Mouse (Mus musculus) heart, adult 2 months (tissue): ENCODE measurements around the gene Gm973. TPM values are rescaled to one million over a fixed set of nuclear protein-coding genes. Genes with fewer than 3 reads are reported as not detected.
A peak's percentile ranks its signal among the peaks of the same experiment; 100 is the strongest.

Experiments
- DNase-seq, 2 experiments: peaks; one replicate each; pipeline ENCODE4 v3.0.0; 2021
- H3K27ac ChIP-seq: fragments of 200-600 bp; 2 replicates; pipeline ENCODE4 v1.8.1; 2022
- H3K27me3 ChIP-seq: fragments of 200-500 bp; 2 replicates; pipeline ENCODE4 v1.6.1; 2012; ENCODE audit warnings: mild to moderate bottlenecking, low read length, inconsistent platforms, mixed read lengths; ENCODE audit not compliant: control insufficient read depth, insufficient read depth
- H3K36me3 ChIP-seq: fragments of 200-500 bp; 2 replicates; pipeline ENCODE4 v1.6.1; 2012; ENCODE audit warnings: low read length, inconsistent platforms; ENCODE audit not compliant: control insufficient read depth, insufficient read depth
- H3K4me1 ChIP-seq: fragments of 200-500 bp; 2 replicates; pipeline ENCODE4 v1.6.1; 2011; ENCODE audit warnings: low read length; ENCODE audit not compliant: control insufficient read depth, insufficient read depth
- H3K4me3 ChIP-seq: fragments of 200-600 bp; 2 replicates; pipeline ENCODE4 v1.8.1; 2022
- H3K79me2 ChIP-seq: fragments of 200-500 bp; replicated peaks from 2 replicates; pipeline ENCODE4 v1.6.1; 2012; ENCODE audit warnings: mild to moderate bottlenecking, inconsistent platforms, low read length, moderate library complexity, mixed read lengths; ENCODE audit not compliant: control insufficient read depth, insufficient read depth
- H3K9ac ChIP-seq: fragments of 200-500 bp; 2 replicates; pipeline ENCODE4 v1.6.1; 2012; ENCODE audit warnings: low read depth, mild to moderate bottlenecking, control low read depth, inconsistent platforms, low read length, mixed read lengths
- CTCF ChIP-seq: fragments of 200-600 bp; IDR thresholded peaks from 2 replicates; pipeline ENCODE4 v1.8.1; 2022; ENCODE audit warnings: antibody characterized with exemption, mild to moderate bottlenecking, moderate library complexity
- EP300 ChIP-seq: fragments of 200-500 bp; IDR thresholded peaks from 2 replicates; pipeline ENCODE4 v1.6.1; 2011; ENCODE audit warnings: low read depth, low read length, control low read depth; ENCODE audit not compliant: insufficient read depth
- POLR2A ChIP-seq: fragments of 200-500 bp; IDR thresholded peaks from 2 replicates; pipeline ENCODE4 v1.6.1; 2011; ENCODE audit warnings: mild to moderate bottlenecking, low read depth, low read length, control low read depth; ENCODE audit not compliant: insufficient read depth
- WGBS: fragments of 180-500 bp; shearing (Covaris S2); methylation state at CpG from one replicate; pipeline ENCODE4 v1.1.7; 2018; 5-methylcytosine and 5-hydroxymethylcytosine counted together
- intact Hi-C: fragments of 180-260 bp; cut with DNase I; formaldehyde crosslinking; loops from one replicate; pipeline ENCODE4 v1.15.1; 2025
- polyA plus RNA-seq: library from polyadenylated mRNA; depleted of rRNA; stranded (reverse); fragments of >200 nt; gene quantifications from 2 replicates; pipeline ENCODE4 v1.2.3, GENCODE M21; 2012
- total RNA-seq, 2 experiments: library from RNA; stranded (reverse); gene quantifications; 2 replicates each; pipeline ENCODE4 v1.2.3; 2021

Gm973 gene
- total and polyA plus RNA-seq, 3 experiments, result 0.30 to 0.45 TPM; not detected in 1

DNA sequence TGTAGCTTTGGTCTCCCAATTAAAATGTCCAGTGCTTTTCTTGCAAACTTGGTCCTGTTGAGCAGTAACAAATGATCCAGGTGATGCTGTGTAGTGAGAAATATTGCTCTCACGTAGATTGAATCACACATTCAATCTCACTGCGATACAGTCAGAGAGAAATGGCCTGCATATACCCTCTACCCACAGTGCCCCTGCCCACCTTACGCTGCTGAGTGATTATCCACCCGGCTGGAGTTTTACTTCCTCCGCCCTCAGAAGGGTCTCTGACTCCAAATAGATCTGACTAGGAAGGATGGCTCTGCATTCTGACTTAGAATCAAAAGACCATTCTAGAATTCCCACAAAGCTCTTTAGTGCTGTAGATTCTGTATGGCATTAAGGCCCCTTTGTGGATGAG lies 32.4 kb downstream of the Gm973 start:
- WGBS, result 93% methylated on average over 5 of the region's 5 CpGs
- Histone ChIP-seq H3K27ac (no peak overlapping the region), H3K9ac (no peak overlapping the region), H3K4me3 (no peak overlapping the region), H3K36me3 (no peaks in the 10 kb centered on the region), H3K27me3 (no peaks in the 10 kb centered on the region), H3K4me1 (no peaks in the 10 kb centered on the region), H3K79me2 (no peaks in the 10 kb centered on the region)
- intact Hi-C loops, result no loop called here
- no peak for TF ChIP-seq EP300
- TF ChIP-seq CTCF, result no peak
- TF ChIP-seq POLR2A, result no peak
- no peak for DNase-seq

DNA sequence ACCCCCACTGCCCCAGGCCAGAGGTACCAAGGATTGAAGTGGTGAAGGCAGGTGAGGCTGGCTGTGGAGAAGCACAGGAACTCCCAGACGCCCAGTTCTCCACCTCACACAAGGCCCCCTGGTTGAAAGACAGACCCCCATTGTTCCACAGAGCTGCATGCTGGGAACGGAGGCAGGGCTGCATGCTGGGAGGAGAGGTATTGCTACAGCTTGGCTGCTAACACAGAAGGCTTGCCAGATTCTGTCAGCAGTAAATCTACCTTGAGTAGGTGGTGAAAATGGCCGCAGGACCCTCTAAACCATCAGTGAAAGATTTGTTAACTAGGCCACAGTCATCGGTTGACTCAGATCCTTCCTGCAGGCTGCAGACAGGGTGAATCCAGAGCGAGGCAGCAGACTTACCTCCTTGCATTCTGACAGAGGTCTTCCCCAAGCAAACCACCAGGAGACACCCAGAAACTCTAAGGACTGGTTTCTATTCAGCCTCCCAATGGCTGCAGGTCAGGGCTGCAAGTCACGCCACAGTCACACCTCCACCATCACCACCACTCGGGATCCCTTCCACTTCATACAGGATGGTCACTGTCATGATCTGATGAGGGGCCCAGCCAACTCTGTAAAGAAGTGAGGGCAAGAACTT lies 33.1 kb downstream of the Gm973 start:
- no peaks in the 10 kb centered on the region for H3K4me1 ChIP-seq
- WGBS, result 73% methylated on average over 7 of the region's 7 CpGs

DNA sequence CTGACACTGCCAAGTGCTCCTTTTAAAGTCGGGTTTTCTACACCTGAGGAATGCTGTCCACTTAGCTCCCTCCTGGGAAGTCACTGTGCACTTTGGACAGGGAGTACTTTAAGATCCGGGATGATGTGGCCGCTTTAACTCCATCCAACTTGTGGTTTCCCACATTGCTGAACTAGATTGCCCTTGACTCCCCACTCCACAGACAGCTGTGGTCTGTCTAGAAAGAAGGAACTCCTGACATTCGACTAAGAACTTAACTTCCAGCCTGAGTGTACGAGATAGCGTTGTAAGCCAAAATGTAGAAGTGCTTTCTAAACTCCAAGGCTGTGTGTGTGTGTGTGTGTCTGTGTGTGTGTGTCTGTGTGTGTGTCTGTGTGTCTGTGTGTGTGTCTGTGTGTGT lies 34.2 kb downstream of the Gm973 start:
- Histone ChIP-seq H3K27ac (no peak overlapping the region), H3K9ac (no peak overlapping the region), H3K79me2 (no peaks in the 10 kb centered on the region), H3K4me1 (no peaks in the 10 kb centered on the region), H3K4me3 (no peak overlapping the region), H3K27me3 (no peaks in the 10 kb centered on the region), H3K36me3 (no peaks in the 10 kb centered on the region)
- intact Hi-C loops, result no loop called here
- WGBS, result 49% methylated on average over 6 of the region's 6 CpGs
- peak in 1 of 2 experiments; percentile 9 for DNase-seq
- no peak for TF ChIP-seq CTCF
- TF ChIP-seq EP300, result no peak
- TF ChIP-seq POLR2A, result no peak

More for the DNA sequence above, 33.1 kb downstream of the Gm973 start:
- no peak overlapping the region for H3K9ac ChIP-seq
- no peak for DNase-seq
- H3K4me3 ChIP-seq, result no peak overlapping the region
- no peak overlapping the region for H3K27ac ChIP-seq
- H3K79me2 ChIP-seq, result no peaks in the 10 kb centered on the region
- no peak for TF ChIP-seq POLR2A
- TF ChIP-seq CTCF, result no peak
- no peak for TF ChIP-seq EP300
- no peaks in the 10 kb centered on the region for H3K36me3 ChIP-seq
- intact Hi-C loops, result no loop called here
- H3K27me3 ChIP-seq, result no peaks in the 10 kb centered on the region

DNA sequence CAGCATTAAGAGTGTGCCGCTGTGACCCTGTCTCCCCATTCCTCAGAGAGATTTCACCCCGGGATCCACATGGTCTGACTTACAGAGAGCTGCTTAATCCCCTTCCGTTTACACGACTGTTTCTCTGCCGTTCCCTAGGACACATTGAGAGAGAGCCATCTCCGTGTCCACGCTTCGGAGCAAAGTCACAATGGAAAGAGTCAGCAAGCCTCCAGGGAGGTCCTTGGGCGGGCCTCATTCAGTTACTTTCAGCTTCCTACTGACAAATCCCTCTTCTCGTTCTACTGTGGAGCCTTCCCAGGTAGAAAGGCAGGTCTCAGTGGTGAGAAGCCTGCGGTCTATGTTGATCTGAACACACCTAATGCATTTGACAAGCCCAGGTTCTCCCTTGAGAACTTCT lies 34.9 kb downstream of the Gm973 start:
- WGBS, result 59% methylated on average over 11 of the region's 11 CpGs
- Histone ChIP-seq H3K4me3 (no peak overlapping the region), H3K9ac (no peak overlapping the region), H3K27me3 (no peaks in the 10 kb centered on the region), H3K79me2 (no peaks in the 10 kb centered on the region), H3K36me3 (no peaks in the 10 kb centered on the region), H3K27ac (no peak overlapping the region), H3K4me1 (no peaks in the 10 kb centered on the region)
- peak in 1 of 2 experiments; percentile 17 for DNase-seq
- intact Hi-C loops, result no loop called here
- TF ChIP-seq CTCF, result no peak
- TF ChIP-seq EP300, result no peak
- no peak for TF ChIP-seq POLR2A

DNA sequence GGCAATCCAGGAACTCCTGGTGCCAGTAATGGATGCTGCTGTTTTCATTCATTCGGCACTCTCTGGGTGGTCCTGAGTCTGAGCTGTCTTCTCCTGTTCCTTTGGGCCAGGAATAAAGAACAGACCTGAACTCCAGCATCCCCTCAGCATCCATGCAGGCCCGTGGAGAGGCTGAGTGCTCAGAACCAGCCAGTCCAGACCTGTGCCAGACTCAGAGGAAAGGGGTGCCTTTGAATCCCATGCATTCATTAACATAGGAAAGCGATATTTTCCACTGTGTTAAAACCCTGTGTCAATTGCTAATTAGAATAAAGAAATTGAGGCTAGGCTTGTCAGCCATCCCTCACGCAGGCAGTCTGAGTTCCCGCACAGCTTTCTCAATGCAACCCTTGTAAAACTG lies 37.6 kb downstream of the Gm973 start:
- Histone ChIP-seq H3K79me2 (no peaks in the 10 kb centered on the region), H3K4me3 (no peak overlapping the region), H3K27ac (no peak overlapping the region), H3K36me3 (no peaks in the 10 kb centered on the region), H3K9ac (no peak overlapping the region), H3K4me1 (no peaks in the 10 kb centered on the region), H3K27me3 (no peaks in the 10 kb centered on the region)
- WGBS, result 74% methylated on average over 5 of the region's 5 CpGs
- no peak for TF ChIP-seq POLR2A
- no peak for TF ChIP-seq EP300
- TF ChIP-seq CTCF, result no peak
- intact Hi-C loops, result no loop called here
- DNase-seq, result no peak

DNA sequence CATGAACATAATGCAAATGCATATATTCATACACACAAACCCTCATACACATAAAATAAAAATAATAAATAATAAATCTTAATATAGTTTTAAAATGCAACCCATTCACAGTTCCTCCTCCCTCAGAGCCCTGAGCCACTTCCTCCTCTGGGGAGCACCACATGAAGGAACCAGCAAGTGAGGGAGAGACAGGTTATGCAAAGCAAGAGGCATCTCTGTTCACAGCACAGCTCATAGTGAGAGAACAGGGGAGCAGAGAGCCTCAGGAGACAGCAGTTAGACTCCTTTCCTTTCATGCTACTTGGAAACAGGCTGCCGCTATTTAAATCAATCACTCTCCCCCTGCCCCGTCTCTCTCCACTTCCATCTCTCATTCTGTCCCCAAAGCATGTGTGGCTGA lies 47.5 kb downstream of the Gm973 start:
- DNase-seq, result no peak
- Histone ChIP-seq H3K36me3 (no peaks in the 10 kb centered on the region), H3K4me1 (no peaks in the 10 kb centered on the region), H3K27me3 (no peaks in the 10 kb centered on the region), H3K9ac (no peak overlapping the region), H3K79me2 (no peaks in the 10 kb centered on the region), H3K27ac (no peak overlapping the region), H3K4me3 (no peak overlapping the region)
- no peak for TF ChIP-seq POLR2A
- no peak for TF ChIP-seq EP300
- TF ChIP-seq CTCF, result no peak
- intact Hi-C loops, result no loop called here
- 74% methylated on average over 2 of the region's 2 CpGs for WGBS
